Mouse (Mus musculus) adrenal gland, postnatal 10 days (tissue): Measurements from ENCODE around the gene Bcar3. TPM values are rescaled to one million over a fixed set of nuclear protein-coding genes. Genes with fewer than 3 reads are reported as not detected.
"Not testable (repeated sequence)": the region's sequence is repeated elsewhere in the genome, so short reads cannot be mapped to it uniquely, and the experiment has no call there.

Experiments
- DNase-seq: peaks from one replicate; pipeline ENCODE4 v3.0.0; 2021; ENCODE audit warnings: mixed read lengths
- total RNA-seq, 2 experiments: library from RNA; stranded (reverse); gene quantifications; 2 replicates each; pipeline ENCODE4 v1.2.3; 2021

Bcar3 gene
- total RNA-seq, 2 experiments from 2014 or later: 42.4 to 43.9 TPM

DNA sequence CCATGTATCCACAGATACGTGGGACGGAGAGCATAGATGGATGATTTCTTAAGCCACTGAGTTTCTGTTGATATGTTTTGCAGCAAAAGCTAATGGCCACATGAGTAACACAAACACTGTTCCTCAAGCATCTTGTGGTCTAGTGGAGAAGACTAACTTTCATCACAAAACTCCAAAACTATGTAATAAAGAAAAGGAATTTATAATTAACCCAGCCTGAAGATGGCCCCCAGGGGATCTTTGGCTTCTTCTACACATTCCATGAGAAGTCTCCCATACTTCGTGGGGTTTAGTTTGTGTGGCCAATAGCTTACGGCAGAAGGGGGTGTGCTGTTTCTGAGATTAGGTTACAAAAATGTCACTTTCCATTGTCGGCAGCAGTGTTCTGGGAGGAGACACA is 92.5 kb downstream of the Bcar3 start:
- no peak for DNase-seq

DNA sequence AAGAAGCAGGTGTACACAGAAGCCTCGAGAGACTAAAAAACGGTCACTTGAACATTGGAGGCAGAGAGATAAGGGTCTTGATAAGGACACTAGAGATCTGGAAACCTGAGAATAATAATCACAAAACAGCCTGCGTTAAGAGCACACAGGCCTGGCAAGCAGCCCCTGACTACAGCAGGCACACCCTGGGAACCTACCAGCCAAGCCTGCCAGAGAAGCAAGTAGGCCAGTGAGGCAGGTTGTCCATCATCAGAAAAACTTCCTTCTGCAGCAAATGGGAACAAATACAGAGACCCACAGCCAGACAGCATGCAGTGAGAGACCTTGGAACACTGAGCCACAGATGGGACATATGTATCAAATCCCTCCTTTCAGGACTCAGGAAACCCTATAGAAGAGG is 93.8 kb downstream of the Bcar3 start:
- DNase-seq: no peak

DNA sequence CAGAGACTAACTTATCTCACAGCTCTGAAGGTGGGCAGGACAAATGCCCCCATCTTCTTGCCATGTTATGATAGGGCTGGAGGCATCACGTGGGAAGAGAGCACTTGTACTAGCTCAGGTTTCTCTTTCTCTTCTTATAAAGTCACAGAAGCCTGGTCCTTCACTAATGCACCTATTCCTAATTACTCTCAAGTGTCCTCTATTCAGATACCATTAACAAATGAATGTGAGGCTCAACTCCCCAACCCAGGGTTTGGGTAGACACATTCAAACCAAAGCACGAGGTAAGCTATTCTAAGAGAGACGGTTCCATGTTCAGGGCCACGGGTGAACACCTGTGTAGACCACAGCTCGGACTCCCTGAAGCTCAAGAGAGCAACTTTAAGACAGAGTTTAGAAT is 96.0 kb downstream of the Bcar3 start:
- no peak for DNase-seq

DNA sequence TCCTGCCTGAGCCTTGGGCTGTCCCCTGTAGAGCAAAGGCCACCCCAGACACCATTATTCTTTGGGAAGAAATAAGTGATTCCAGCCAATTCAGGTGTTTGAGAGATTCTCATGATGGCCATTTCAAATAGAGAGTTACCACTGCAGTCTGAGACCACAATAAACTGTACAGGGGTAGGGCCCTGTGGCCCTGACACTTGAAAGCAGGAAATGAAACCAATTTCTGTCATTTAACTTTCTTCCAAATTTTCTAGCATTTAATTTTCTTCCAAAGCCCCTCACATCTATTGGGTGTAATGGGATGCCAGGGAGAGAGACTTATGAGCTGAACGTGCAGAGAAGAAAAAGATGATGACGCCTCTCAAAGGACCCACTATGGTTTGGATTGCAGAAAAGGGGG is 97.2 kb downstream of the Bcar3 start:
- no peak for DNase-seq

DNA sequence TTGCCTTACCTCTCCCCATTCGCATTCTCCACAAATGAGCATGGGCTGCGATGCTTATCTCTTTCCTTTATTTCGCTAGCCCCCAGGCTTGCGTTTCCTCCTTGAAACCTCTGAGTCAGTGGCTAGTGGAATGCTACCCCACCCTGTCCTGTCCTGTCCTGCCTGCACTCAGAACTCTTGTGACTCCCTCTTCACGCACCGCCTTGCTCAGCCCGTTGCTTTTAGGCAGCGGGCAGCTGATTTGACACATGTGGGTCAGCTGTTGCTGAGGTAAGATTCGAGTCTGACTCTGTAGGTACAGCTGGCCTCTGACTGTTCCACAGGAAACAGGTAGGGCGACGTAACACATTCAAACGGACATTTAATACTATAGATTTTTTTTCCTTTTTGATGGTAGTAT is 97.9 kb downstream of the Bcar3 start:
- no peak for DNase-seq

DNA sequence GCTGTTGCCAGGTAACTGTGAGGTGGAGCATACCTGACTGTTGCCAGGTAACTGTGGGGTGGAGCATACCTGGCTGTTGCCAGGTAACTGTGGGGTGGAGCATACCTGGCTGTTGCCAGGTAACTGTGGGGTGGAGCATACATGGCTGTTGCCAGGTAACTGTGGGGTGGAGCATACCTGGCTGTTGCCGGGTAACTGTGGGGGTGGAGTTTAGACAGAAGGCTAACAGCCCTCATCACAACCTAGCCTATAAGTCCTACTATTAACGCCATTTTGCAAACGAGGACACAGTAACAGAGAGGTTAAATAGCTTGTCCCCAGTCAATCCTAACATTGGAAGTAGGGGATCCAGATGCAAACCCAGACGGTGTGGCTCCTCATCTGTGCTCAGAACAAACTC is 99.5 kb downstream of the Bcar3 start:
- not testable (repeated sequence) for DNase-seq

DNA sequence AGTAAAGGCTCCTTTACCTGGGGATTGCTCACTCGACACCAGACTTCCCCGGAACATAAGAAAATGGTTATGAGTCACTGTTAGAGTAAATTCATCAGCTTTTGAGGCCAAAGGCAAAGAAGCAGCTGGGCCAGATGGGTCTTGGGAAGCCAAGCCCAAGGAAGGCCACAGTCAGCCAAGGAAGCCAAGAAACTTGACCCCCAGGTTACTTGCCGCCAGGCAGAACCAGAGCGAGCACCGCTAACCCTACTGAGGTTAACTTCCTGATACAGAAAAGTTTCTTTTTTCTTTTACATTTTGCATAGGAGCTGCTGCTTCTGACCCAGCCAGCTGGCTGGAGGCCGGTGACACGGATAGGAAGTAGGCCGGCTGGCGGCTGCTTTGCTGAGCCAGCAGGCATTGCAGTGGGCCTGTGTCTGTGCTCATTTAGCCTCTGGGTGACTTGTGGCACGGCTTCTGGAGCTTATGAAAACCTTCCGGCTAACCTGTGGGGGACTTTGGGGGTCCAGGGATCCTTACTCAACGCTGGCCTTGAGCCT is 100.0 kb downstream of the Bcar3 start:
- peak; percentile 12 for DNase-seq

DNA sequence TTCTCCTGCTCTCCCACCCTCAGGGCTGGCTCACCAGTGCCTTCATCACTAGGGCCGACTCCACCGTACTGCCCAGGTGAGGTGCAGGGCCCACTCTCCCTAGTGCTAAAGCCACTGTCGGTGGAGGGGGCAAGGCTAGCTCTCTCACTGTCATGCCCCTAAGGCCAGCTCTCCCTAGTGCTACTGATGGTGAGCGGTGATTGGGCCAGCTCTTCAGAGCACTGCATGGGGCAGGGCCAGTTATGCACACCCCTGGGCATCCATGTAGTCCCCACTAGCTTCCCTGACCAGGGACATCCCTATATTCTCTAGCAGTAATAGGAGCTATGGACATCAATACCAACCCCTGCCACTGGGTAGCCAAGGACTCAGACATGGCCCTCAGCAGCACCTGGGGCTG is 103.0 kb downstream of the Bcar3 start:
- DNase-seq: no peak

DNA sequence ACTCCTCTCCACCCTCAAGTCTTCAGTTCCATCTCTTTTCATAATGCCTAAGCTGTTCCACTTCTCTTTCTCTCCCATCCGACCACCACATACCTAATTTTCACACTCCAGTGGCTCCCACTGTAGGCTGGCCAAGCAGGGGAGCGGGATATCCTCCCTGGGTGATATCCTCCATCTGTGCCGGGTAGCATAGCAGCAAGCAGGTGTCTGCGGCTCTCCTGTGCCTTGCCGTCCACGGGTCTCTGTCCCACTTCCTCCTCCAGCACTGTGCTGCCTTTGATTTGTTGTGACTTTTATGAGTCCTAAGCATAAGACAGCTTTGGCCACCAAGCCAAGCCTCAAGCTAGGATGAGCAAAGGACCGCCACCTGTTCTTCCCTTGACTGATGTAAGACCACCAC is 103.5 kb downstream of the Bcar3 start:
- no peak for DNase-seq

DNA sequence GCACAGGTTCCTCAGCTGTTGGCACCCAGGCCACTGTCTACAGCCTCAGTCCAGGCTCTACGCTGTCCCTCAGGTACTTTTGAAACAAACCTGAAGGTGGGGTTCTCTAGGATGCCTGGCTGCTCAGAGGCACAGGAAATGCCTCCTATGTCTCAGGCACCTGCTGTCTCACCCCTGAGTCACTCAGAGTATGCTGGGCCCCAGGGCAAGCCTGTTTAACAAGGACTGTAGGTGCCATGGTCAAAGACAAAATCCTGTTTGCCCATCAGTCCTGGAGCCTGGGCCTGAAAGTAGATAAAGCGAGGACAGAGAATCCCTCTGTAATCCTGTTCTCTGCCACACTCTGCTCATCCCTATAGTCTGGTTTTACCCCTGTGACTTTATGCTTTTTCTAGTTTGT is 107.1 kb downstream of the Bcar3 start:
- DNase-seq: no peak

DNA sequence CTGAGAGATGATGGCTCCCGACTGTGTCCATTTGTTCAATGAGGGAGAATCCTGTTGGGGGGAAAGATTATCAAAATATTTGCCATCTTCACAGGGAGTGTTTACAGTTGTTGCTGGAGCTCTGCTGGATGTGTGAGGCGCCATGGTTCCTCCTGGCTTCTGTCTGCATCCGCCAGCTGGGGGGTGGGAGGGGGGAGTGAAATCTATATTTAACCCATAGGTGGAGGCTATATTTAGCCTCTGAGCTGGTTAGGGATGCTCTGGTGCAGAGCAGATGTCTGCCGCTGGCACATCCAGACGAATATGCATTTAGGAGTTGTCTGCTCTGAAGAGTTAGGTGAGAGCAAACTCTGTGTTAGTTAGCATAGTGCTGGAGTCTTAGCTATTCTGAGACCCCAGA is 108.2 kb downstream of the Bcar3 start:
- DNase-seq: no peak

DNA sequence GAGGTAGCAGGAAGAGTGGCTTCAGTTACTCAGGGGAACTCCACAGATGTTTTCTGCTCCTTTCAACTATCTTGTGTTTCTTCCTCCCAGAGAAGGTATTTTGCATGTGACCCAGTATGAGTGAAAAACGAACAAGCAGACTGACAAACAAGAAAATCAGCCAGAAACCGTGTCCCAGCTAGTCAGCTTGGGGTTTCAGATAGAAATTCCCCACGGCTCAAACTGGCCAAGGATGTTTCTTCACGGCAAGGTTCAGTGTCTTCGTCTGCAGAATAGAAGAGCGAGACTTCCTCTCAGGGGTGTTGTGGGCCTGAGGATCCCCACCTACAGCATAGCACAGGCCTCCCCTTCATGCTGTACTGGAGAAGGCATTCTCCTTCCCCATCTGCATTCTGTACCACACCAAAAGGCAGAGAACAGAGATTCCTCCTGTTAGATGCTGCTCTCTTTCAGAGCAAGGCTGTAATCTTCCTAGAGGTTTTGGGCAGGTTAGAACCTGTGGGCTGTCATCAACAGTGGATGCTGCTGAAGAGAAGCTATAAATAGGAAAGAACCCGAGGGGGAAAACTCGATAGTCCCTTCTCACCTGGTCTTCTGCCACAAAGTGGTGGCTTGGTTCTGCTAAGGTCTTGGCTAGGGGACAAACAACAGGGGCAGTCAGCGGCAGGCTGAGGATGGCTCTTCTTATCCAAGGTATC is 110.1 kb downstream of the Bcar3 start:
- no peak for DNase-seq

DNA sequence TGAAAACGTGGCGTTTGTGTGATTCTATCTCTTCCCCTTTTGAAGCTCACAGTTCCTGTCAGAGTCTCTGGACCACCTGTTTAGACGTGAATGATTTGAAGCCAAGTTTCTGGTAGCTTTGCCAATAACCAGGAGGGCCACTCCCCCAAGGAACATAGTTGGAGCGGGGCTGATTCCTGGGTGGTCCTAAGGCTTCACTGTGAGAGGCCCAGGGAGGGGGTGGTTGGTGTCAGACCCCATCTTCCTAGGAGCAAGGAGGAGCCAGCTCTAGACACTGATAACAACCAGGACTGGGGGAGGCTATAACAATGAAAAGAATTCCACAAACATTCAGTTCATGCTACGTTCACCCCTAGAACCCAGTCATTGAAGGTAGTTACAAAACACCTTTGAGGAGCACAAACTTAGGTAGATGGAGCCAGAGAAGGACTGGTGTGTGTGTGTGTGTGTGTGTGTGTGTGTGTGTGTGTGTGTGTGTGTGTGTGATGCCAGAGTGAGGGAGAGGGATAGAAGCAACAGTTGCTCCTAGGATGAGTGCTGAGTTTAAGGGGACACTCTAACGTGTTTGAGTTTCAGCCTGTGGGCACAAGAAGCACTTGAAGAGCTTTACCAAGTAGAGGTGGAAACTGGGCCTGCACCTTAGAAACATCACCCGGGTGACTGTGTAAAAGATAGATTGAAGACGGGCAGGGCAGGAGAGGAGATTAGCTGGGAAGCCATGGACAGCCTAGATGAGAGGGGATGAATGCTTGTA is 111.4 kb downstream of the Bcar3 start:
- DNase-seq: no peak

DNA sequence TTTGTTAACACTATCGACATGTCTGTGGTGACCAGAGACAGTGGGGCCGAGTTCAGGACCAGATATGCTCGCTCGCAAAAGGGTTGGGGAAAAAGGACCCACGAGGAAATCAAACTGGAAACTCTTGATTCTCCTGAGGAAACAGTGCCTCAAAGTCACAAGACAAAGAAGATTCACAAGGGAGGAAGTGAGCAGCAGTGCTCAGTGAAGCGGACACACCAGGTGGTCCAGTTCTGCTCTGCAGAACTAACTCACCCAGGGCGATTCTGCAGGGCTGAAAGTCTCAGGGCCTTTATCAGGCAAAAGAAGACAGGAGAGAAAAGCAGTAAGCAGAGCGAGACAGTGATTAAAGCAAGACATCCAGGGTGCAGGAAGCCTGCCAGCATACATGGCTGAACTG is 112.5 kb downstream of the Bcar3 start:
- no peak for DNase-seq

DNA sequence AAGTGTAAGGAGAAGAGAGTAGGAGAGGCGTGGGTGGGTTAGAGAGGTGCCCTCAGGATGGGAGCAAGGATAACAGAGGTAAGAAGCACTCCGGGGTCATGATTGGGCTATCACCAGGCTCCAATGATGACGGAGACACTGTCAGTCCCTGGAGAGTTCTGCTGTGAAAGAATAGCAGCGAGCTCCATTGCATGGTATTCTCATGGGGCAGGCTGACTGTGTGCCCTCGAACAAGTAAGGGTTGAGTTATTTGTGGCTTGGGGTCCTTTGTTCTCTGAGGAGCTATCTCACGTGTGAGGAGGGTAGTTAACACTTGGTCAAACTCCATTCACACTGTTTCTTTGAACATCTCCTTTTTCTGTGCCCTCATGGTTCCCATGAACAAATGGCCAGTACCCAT is 113.8 kb downstream of the Bcar3 start:
- no peak for DNase-seq

DNA sequence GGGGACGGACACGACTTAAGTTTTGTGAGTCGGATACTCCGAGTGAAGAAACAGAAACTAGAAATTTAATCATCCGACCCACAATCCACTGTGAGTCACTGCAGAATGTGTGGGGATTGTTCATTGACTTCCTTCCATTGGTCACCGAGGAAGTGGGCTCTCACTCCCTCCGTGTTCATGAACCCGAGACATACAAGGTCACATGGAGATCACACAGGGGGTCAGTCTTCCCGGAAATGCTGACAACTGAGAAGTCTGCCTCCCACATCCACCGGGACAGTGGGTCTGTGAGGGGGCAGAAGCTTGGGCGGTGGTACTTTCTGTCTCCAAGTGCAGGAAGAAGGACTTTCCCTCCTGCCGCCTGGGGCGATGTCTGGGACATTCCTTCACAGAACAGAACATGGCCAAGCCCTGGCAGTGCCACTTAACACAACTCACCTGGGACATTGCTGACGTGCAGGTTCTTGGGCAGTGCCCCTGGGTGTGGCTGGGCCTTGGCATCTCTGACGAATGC is 114.9 kb downstream of the Bcar3 start:
- no peak for DNase-seq

DNA sequence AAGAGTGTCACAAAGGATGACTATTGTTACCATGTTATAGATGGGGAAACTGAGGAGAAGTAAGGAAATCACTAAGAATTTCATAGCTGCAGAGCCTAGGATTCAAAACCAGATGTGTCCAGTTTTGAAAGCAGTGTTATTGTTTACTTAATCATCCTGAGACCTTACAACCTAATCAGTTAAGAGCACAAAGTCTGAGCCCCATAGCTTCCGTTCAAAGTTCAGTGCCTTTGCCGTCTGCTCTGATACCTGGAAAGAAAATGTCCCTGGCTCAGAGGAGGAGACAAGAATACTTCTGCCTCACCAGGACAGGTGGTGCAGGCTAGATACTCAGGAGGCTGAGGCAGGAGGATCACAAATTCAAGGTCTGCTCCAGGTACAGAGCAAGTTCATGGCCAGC is 117.7 kb downstream of the Bcar3 start:
- no peak for DNase-seq

DNA sequence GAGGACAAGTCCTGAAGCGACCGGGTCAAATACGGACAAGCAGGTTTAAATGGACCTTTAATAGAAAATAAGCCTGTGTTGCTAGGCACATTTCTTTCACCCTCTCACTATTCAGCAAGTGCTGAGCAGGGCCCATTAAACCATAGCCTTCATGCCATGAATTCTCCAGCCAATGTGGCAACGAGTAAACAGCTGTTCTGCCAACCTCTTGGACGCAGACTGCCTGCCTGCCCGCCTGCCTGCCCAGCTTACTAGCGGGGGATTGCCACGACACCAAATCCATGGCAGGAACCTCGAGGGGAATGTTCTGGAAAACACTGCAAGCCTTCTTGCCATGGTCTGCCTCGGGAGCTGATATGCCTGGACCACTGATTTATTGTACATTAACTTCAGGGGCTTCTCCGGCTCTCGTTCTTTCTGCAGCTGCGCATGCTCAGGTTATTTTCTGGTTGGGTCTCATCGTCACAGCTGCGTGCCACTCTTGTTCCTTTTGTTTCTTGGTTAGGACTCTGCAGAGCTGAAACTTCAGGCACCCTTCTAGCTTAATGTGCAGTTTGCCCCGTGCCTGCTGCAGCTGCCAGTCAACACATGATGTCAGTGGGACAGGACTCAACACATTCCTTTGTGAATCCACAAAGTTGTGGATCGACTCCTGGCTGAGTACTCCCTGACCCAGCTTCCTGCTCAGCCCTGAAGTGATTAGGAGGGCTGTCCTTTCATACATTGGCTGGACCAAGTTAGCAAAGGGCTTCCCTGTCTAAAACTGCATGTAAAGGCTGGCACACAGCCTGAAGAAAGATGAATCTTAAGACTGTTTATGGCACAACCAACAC is 120.0 kb downstream of the Bcar3 start:
- DNase-seq: no peak

DNA sequence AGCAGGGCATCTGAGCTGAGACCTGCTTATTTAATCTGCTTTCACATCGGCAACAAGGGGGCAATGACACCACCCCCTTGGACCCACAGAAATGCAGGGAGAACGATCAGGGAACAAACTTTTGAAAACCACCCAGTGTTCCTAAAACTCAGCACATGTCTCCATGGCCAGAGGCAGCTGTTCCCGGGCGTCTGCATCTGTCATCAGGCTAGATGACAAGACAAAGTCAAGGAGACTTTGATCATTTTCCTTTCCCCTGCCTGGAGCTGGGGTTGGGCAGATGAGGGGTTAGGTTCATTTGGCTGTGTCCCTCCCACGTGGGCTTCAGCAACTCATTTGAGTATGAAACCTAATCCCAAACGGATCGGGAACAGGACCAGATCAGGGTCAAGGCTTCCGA is 120.9 kb downstream of the Bcar3 start:
- DNase-seq: no peak

DNA sequence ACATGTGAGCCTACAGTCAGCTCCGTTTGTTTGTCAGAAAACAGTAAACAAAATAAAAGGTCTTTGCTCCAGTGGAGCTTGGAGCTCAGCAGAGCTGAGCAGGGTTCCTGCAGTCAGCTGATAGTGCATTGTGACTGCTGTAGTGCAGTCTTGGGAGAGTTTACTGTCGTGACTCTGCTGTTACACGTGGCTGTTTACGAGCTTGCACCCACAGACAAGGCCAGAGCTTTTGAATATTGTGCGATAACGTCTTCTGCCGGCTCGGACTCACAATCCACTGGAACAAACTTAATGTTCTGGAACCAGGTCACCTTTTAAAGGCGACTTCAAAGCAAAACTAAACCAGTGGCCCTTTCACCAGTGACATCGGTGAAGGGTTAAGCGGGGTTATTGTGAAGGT is 123.5 kb downstream of the Bcar3 start:
- DNase-seq: no peak

DNA sequence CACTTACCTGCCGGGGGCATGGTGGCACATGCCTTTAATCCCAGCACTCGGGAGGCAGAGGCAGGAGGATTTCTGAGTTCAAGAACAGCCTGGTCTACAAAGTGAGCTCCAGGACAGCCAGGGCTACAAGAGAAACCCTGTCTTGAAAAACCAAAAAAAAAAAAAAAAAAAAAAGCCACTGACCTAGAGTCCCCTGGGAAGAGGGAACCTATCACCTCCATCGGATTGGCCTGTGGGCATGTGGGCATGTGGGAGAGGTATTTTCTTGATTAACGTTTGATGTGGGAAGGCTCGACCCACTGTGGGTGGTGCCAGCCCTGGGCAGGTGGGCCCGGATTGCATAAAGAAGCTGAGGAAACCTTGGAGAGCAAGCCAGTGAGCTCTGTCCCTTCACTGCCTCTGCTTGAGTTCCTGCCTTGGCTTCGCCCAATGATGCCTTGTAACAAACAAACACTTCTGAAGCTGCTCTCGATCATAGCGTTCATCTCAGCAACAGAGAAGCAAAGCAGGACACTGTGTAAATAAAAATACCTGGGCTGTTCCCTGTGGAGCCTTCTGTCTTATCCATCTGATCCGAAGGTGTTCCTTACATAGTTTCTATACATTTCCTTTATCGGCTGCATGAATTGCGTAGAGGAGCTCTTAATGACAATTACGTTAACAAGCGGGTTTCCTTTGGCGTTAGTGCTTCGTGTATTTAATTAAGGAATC is 124.8 kb downstream of the Bcar3 start:
- DNase-seq: no peak
